Comparison of ENCODE assay signal across 8 mouse cellular contexts in the genomic region with DNA sequence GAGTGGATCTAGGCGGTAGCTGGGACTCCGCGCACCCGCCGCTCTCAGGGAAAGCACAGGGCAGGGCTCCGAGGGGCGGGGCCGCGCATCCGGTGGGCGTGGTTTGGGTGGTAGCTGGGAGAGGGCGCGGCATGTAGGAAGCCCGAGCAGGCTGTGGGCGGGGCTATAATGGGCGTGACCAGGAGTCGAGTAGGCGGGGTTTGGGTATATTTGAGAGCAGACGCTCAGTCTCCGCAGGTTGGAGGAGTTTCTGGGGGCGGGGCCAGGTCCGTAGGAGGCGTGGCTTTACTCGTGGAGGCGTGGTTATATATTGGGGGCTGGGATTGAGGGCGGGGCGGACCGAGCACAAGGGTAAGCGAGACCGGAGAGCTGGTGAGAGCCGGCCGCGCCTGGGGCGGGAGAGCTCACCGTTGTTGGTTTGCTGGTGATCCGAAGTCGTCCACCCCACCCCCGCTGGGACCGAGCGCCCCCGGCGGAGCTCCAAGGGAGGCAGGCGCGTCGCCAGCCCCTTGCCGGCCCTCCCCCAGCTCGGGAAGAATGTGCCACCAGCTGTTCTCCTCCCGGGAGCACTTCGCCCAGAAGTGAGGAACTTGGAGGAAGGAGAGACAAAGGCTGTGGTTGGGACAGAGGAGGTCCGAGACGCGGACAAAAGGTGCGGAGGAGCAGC. TPM values are rescaled to one million over a fixed set of nuclear protein-coding genes. Genes with fewer than 3 reads are reported as not detected.
DNase-seq lines count a peak whose midpoint lies in the region; ATAC-seq and TF ChIP-seq lines count a peak whose summit lies in the region.

A gene (plus strand): TSS at position 326 of the 667 bp plus-strand sequence.

- peak within 1 kb of the TSS; percentile 68 for H3K4me2 ChIP-seq in embryonic facial prominence, embryonic 12.5 days (replicated peaks)
- H3K4me2 ChIP-seq in intestine, postnatal 0 days (replicated peaks; ENCODE audit: low read depth): peak within 1 kb of the TSS; percentile 90

- peak; percentile 100 for DNase-seq in adrenal gland, postnatal 36 days
- peak; percentile 82 to 87 for DNase-seq in left cerebral cortex, postnatal 36 days (ENCODE audit: low spot score in 2 of 2)
- peak; percentile 100 for DNase-seq in midbrain, embryonic 10.5 days (ENCODE audit: low spot score)
- peak; percentile 88 to 89 for DNase-seq in right cerebral cortex, postnatal 36 days (ENCODE audit: low spot score in 2 of 2)
- DNase-seq in urinary bladder, postnatal 4 days (ENCODE audit: low spot score in 2 of 2): peak; percentile 100

- no peaks in the 10 kb centered on the region for H3K36me3 ChIP-seq in embryonic facial prominence, embryonic 12.5 days
- no peaks in the 10 kb centered on the region for H3K36me3 ChIP-seq in intestine, postnatal 0 days (ENCODE audit: control insufficient read depth, insufficient read depth)
- H3K36me3 ChIP-seq in midbrain, embryonic 10.5 days: no peaks in the 10 kb centered on the region

- intact Hi-C loops in left cerebral cortex, postnatal 36 days (cut with DNase I): loop anchor here (5.0 kb wide), 2 partner anchors 95 to 170 kb away; no protein-coding TSS in a partner anchor

- peak within 1 kb of the TSS; percentile 82 for H3K9ac ChIP-seq in embryonic facial prominence, embryonic 12.5 days
- H3K9ac ChIP-seq in intestine, postnatal 0 days (ENCODE audit: low read depth, low read length): peak within 1 kb of the TSS; percentile 88

- H3K27me3 ChIP-seq in embryonic facial prominence, embryonic 12.5 days: no peaks in the 10 kb centered on the region
- no peaks in the 10 kb centered on the region for H3K27me3 ChIP-seq in intestine, postnatal 0 days (replicated peaks; ENCODE audit: control insufficient read depth, insufficient read depth, low read length)
- H3K27me3 ChIP-seq in midbrain, embryonic 10.5 days (ENCODE audit: low read depth, poor library complexity, severe bottlenecking): peaks cover 27% of the 10 kb centered on the region

- under 1% methylated on average over 53 of the region's 53 CpGs for WGBS in embryonic facial prominence, embryonic 12.5 days
- WGBS in intestine, postnatal 0 days: under 1% methylated on average over 42 of the region's 53 CpGs
- under 1% methylated on average over 53 of the region's 53 CpGs for WGBS in midbrain, embryonic 10.5 days

- ATAC-seq in embryonic facial prominence, embryonic 12.5 days (ENCODE audit: insufficient number of reproducible peaks, insufficient read depth, low FRiP score, low TSS enrichment): peak; percentile 94
- peak; percentile 90 for ATAC-seq in granulocyte monocyte progenitor cell, adult 5-6 weeks (replicated peaks; ENCODE audit: poor library complexity, severe bottlenecking)
- peak; percentile 90 for ATAC-seq in intestine, postnatal 0 days

- H3K9me3 ChIP-seq in embryonic facial prominence, embryonic 12.5 days: no peaks in the 10 kb centered on the region
- no peaks in the 10 kb centered on the region for H3K9me3 ChIP-seq in intestine, postnatal 0 days (ENCODE audit: control insufficient read depth)
- H3K9me3 ChIP-seq in midbrain, embryonic 10.5 days (replicated peaks): no peaks in the 10 kb centered on the region

- peak within 1 kb of the TSS; percentile 73 for H3K4me3 ChIP-seq in embryonic facial prominence, embryonic 12.5 days
- H3K4me3 ChIP-seq in intestine, postnatal 0 days (ENCODE audit: low read depth, low read length): peak within 1 kb of the TSS; percentile 93
- peak within 1 kb of the TSS; percentile 90 for H3K4me3 ChIP-seq in midbrain, embryonic 10.5 days

- peak; percentile 56 for TF ChIP-seq CTCF in intestine, postnatal 0 days (IDR thresholded peaks at IDR 0.05; ENCODE audit: low read depth)

- H3K27ac ChIP-seq in embryonic facial prominence, embryonic 12.5 days: peak within 1 kb of the TSS; percentile 88
- H3K27ac ChIP-seq in intestine, postnatal 0 days (ENCODE audit: low read depth, low read length): peak within 1 kb of the TSS; percentile 94
- H3K27ac ChIP-seq in midbrain, embryonic 10.5 days (replicated peaks): peak within 1 kb of the TSS; percentile 93

- peaks cover 26% of the 10 kb centered on the region for H3K4me1 ChIP-seq in embryonic facial prominence, embryonic 12.5 days
- no peaks in the 10 kb centered on the region for H3K4me1 ChIP-seq in intestine, postnatal 0 days (replicated peaks; ENCODE audit: control insufficient read depth, insufficient read depth, low read length)
- H3K4me1 ChIP-seq in midbrain, embryonic 10.5 days: peaks cover 34% of the 10 kb centered on the region

RNA-seq across cellular contexts. Expression of the gene that starts here (rescaled TPM):
- 100 to 1,000 TPM in 1 of 2 experiments, 10 to 100 TPM in 1; 83.3 to 141 TPM for total RNA-seq in adrenal gland, postnatal 36 days (2021)
- 37.7 and 39.8 TPM in 2 replicates for polyA plus RNA-seq in embryonic facial prominence, embryonic 12.5 days (2016; fragmentation: Nextera tagmentation; extraction: Ambion mirVana)
- 1.4 and 8.9 TPM in 2 replicates for total RNA-seq in granulocyte monocyte progenitor cell, adult 5-6 weeks (2014; fragmentation: Nextera tagmentation)
- 2.9 and 3.3 TPM in 2 replicates for total RNA-seq in granulocyte monocyte progenitor cell, adult 5-6 weeks (2017)
- 9.5 and 11.8 TPM in 2 replicates for polyA plus RNA-seq in intestine, postnatal 0 days (2015; fragmentation: Nextera tagmentation; extraction: Ambion mirVana)
- total RNA-seq in left cerebral cortex, postnatal 36 days (2021): 10 to 100 TPM; 41.7 to 47.6 TPM
- polyA plus RNA-seq in midbrain, embryonic 10.5 days (2016; fragmentation: Nextera tagmentation; extraction: Ambion mirVana): 74.7 and 86.0 TPM in 2 replicates

Comparison
In these comparisons a context has a peak if more than half of its experiments do, and no peak if none do; other contexts are left out.
1. Peak in every context shown above with its lines: DNase-seq, ATAC-seq, H3K4me3 ChIP-seq and H3K27ac ChIP-seq.
2. RNA of the gene that starts here (total RNA-seq): 83.3 to 141 TPM in adrenal gland, postnatal 36 days and 41.7 to 47.6 TPM in left cerebral cortex, postnatal 36 days; 1.4 to 8.9 TPM in granulocyte monocyte progenitor cell, adult 5-6 weeks; every median in the first group is over 4 times any median in the second.